Mouse (Mus musculus) ovary, postnatal 36 days (tissue): Measurements from ENCODE around the gene Pip5k1c.

Experiments
- DNase-seq: peaks from one replicate; pipeline ENCODE4 v3.0.0; 2022; ENCODE audit warnings: low spot score, mixed read lengths

Gene Pip5k1c

DNA sequence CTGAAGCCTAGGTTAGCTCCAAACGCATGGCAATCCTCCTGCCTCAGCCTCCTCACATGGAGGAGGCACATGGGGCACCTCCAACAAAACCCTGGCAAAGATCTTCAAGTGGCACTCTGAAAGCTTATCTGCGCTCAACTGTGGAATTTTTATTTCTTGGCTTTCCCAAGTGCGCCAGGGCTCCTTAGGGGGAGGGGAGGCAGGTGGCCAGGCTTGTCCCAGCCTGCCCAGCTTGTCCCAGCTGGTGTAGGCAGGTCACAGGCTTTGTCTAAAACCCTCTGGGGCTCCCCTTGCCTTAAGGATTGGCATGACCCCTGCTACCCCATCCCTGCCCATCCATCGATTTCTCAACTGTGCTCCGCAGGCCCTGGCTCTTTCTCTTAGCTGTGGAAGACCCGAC is 8.6 kb upstream of the Pip5k1c start:
- DNase-seq: no peak

DNA sequence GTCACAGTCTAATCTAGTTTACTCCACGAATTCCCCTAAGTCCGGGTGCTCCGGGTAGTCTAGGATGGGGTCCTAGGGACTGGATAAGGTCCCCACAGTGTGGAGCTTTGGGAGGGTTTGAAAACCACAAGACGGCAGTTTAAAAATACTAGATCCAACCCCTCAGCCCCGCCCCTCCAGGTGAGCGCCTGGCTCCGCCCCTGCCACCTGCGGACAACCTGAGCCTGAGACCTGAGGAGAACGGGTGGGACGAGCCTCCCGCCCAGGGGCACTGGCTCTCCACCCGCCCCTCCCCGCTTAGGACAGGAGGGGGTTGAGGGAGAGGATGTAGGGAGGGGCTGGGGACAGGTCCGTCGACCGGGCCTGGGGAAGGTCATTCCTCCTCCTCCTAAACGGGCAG is 8.0 kb upstream of the Pip5k1c start:
- DNase-seq: no peak

DNA sequence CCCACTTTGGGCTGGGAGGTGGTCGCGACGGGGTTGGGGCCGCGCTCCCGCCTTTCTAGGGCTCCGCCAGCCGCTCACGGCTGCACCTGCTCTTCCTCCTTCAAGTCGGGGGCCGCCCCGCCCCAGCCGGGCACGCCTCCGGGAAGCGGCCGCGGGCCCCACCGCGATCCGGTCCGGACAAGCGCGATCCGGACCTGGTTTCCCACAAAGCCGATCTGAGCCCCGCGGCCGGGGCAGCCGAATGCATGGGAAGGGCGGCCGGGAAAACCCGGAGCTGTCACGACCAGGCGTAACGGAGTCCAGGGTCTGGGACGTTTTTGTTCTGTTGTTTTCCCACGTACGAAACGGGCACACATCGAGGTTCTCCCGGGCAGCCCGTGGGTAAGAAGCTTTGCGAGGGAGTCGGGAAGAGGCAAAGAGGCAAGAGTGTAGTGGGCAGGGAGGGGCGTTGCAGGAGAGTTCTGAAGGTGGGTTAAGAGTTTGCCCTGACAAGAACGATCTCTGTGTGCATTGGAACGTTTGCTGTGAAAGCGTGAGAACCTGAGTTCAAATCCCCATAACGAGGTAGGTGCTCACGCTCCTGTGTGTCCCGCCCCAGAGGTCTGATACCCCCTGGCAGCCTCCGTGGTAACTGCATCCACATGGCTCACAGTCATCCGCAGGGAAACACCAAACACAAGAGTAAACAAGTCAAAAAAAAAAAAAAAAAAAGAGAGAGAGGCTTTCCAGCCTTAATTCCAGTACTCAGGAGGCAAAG is 6.9 kb upstream of the Pip5k1c start:
- DNase-seq: peak; percentile 92

DNA sequence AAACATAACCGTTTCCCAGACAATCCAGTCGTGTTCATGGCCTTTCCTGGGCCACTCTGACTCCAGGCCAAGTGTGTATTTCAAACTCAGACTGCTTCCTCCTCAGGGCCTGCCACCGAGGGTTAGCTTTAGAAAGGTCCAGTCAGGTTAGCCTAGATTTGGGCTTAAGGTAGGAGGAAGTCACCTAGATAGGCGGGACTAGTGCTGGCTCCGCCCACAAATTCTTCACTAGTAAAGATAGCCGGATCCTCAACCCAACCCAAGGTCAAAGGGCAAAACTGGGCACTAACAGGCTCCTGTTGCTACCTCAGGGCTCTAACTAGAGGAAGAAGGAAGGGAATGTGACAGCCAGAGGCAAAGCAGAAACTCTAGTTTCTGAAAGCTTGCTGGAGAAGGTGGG is 6.2 kb upstream of the Pip5k1c start:
- no peak for DNase-seq

GRCm38 (mm10) chr10:81287513-81288157 is 5.1 kb upstream of the Pip5k1c start:
- DNase-seq: peak; percentile 53

GRCm38 (mm10) chr10:81288601-81289000 is 4.2 kb upstream of the Pip5k1c start:
- DNase-seq: no peak

- DNase-seq: peak; percentile 61
Measured at GRCm38 (mm10) chr10:81289278-81289677, 3.5 kb upstream of the Pip5k1c start.

- no peak for DNase-seq
Measured at GRCm38 (mm10) chr10:81289811-81290210, 3.0 kb upstream of the Pip5k1c start.

DNA sequence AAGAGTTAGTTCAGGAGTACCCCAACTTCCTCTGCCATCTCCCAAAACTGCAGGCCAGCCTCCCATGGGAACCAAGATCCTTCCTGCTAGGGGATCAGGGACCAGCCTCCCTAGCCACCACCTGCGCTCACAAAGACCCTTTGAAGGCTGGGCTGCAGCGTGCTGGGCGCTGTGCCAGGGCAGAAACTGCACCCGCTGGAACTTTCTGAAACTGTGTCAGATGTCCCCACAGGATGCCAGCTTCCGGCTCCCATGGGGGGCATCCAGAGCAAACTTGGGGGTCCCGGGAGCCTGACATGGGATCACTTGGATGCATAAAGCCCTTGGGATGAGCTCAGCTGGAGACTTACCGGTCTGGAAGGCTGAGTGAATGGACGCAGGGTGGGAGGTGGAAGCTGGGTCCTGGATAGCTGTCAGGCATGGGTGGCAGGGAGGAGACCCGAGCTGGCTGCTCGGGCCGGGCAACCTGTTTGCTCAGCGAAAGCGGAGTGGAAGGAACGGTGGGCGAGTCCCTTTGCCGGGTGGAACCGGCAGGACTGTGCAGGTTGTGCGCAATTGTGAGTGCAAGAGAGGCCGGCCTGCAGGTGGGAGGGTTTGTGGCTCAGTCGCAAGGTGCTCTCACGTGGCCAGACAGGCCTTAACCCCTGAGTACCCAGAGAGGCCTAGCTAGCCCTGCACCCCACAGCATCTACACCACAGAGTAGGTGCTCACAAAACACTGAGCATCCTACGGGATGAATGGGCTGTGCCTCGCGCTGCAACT is 1.9 kb upstream of the Pip5k1c start:
- DNase-seq: no peak

DNA sequence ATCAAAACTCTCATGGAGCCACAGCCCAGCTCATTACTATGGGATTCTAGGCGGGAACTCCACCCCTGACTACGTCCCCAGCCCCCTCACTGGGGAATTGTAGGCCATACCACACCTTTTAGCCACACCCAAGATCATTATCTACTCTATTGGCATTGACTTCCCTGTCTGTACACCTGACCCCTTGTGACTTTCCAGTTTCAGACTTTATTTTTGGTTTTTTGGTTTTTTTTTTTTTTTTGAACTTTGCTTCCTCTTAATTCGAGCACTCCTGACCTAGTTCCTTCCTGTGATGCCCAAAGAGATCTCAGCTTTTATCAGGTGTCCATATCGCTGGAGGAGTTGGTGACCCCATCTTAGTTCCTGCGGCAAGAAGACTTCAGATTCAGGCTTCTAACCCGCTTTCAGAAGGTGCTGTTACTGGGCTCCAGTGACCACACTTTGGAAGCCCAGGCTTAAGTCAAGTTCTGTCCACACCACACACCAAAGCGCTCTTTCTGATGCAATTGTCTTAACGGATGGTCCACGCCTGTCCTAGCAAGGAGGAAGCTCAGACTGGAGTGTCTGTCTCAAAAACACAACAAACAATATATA is 1.2 kb upstream of the Pip5k1c start, which contains the start of gene Tjp3:
Tjp3 (minus strand) TSS at position 71 of the 594 bp plus-strand sequence.
- no peak for DNase-seq

DNA sequence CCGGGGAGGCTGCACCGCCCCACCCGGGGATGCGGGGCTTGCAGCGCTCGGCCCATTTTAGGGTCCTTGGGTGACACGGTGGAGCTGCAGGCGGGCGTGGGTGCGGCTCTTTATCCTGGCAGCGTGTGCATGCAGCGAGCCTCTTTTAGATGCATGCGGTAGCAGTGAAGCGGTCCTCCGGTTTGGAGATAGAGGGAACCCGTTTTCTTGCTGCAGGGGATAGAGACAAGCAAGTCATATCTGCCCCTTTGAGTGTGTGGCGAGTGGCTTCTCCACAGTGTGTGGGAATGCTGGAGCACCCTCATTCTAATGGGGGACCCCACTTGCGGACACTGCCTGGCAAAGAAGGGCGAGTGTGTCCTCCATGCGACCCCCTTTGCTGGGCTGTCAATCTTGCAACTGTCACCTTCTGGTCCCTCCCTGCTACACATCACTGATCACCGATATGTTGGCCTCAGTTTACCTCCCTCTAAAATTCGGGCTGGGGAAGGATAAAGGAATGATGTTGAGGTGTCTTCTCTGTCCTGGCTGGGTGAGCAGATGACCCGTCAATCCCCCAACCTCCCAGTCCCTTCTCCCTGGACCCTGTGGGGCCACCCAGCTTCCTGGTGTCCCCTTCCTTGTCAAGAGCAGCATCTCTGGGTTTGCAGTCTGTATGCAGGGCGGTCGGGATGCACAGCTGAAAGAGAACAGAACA is 719 bp downstream of the Pip5k1c start:
- DNase-seq: no peak

DNA sequence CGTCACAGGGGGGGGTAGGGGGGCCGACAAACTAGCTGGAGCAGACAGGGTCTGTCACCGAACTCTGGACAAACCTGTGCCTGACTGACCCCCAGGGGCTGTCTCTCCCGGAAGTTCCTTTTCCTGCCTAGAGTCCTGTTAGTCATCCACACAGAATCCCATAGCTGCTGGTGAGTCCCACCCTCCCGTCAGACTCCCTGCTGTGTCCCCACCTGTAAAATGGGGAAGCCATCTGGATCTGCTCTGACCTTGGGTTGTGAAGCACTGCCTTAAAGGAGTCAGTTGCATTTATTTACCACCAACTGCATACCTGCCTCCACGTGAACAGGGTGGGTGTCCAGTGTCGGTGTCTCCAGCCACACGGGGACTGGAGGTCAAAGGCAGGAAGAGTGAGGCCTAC is 1.7 kb downstream of the Pip5k1c start:
- DNase-seq: no peak

DNA sequence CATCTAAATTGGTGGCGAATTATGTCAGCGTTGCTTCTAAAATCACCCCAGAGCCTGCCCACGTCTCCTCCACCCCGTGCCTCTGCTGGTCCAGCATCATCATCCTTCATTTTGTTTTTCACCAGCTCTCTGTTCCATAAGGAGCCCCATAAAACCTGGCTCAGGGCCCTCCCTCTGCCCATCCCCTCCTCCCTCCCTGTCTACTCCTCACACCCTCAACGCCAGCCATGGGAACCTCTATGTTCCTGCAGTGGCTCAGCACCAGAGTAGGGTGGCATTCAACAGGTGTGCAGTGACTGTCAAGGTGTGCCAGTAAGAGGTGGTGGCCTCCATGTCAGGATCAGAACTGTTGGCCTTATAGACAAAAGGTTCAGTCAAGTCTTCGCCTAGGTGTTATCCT is 2.4 kb downstream of the Pip5k1c start:
- DNase-seq: no peak

GRCm38 (mm10) chr10:81297246-81297645 is 4.5 kb downstream of the Pip5k1c start:
- DNase-seq: no peak

GRCm38 (mm10) chr10:81297845-81298244 is 5.1 kb downstream of the Pip5k1c start:
- DNase-seq: no peak

- no peak for DNase-seq
Measured at GRCm38 (mm10) chr10:81298369-81299100, 5.8 kb downstream of the Pip5k1c start.

DNA sequence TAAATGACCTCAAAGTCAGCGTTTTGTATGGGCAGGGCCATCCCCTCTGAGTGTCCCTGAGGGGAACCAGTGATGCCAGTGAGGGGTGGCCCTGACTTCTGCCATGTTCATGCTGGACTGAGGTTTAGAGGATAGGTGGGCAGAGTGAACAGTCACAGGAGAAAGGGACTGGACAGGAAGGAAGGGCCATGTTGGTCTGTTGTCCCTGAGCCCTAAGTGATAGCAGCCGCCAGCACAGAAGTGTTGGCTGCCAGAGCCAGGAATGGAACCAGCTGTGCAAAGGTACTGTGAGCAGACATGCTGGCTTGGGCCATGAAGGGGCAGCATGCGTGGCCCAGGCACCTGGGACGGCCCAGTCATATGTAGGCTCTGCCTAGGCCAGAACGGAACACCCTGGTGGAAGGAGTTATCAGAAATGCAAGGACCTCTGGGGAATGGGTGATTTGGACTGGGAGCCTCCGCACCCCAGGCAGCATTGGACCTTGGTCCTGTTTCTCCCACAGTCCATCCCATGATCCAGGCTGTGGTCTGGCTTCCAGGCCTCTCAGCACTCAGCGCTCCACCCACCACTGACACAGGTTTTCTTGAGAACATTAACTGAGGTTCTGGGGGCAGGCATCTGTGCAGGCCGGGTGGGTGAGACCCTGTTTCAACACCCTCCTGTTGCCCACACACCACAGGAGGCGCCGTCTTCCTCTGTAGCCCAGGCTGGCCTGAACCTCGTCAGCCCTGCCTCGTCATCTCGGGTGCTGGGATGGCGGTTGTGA is 7.0 kb downstream of the Pip5k1c start:
- no peak for DNase-seq

- no peak for DNase-seq
Measured at GRCm38 (mm10) chr10:81300352-81300907, 7.7 kb downstream of the Pip5k1c start.

- no peak for DNase-seq
Measured at GRCm38 (mm10) chr10:81301321-81301720, 8.6 kb downstream of the Pip5k1c start.

GRCm38 (mm10) chr10:81302288-81302687 is 9.5 kb downstream of the Pip5k1c start:
- no peak for DNase-seq
